Mouse (Mus musculus): ENCODE data around the gene E330017A01Rik.

GRCm38 (mm10) chr16:58600846-58601245 is 37.7 kb downstream of the E330017A01Rik start:
- no peak for TF ChIP-seq CTCF (conservative IDR thresholded peaks at IDR 0.05; ENCODE audit: insufficient read depth, insufficient read length, low read depth, low read length)
- TF ChIP-seq POLR2A (IDR thresholded peaks at IDR 0.05; ENCODE audit: low read depth, low read length), result no peak
